ENCODE assay signal across 8 mouse cellular contexts in the genomic region with DNA sequence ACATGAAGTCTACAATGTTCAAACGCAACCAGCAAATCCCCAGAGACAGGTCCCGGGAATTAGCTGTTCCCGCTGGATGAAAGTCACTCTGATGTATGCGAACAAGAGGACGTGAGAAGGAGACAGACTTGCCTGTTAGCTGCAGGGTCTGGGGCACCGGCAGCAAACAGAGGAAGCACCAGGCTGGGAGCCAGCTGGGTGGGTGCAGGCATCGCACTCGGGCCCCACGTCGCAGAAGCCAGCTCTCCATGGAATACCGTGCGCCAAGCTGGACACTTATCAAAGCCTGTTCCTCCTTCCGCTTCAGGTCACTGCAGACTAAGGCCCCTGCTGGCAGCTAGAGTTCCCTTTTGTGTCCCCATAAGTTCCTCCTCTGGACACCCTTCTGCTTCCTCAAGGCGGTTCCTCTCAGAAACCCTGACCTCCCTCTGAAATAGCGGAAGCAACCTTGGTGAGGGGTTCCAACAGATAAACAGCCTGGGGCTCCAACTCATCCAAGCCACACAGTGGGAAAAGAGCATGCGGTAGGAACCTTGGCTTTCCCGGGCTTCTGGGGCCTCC. TPM values are rescaled to one million over a fixed set of nuclear protein-coding genes. Genes with fewer than 3 reads are reported as not detected.
DNase-seq lines count a peak whose midpoint lies in the region; ATAC-seq lines count a peak whose summit lies in the region.
"Had no signal": no experiment of that assay in that cellular context is flagged by ENCODE, and none has a peak within 500 bp of the region (broad histone marks: within the 10 kb centered on the region; RNA-seq: fewer than 3 reads in every experiment).

A gene (minus strand): TSS at position 326 of the 561 bp plus-strand sequence.

- no peaks in the 10 kb centered on the region for H3K27me3 ChIP-seq in midbrain, embryonic 14.5 days (ENCODE audit: control insufficient read depth, insufficient read depth, low read length)

- peak; percentile 77 for ATAC-seq in granulocyte monocyte progenitor cell, adult 5-6 weeks (replicated peaks; ENCODE audit: poor library complexity, severe bottlenecking)
- no peak for ATAC-seq in midbrain, embryonic 14.5 days (ENCODE audit: low FRiP score, low TSS enrichment)

- H3K27ac ChIP-seq in midbrain, embryonic 14.5 days (replicated peaks; ENCODE audit: low read depth, low read length), result no peak within 1 kb of the TSS; the same call in 1 of the 2 replicates
- H3K27ac ChIP-seq: neural tube, embryonic 12.5 days had no signal

- WGBS in midbrain, embryonic 14.5 days, result 26% methylated on average over 17 of the region's 17 CpGs

- peaks cover 51% of the 10 kb centered on the region for H3K4me1 ChIP-seq in midbrain, embryonic 14.5 days (ENCODE audit: control insufficient read depth, insufficient read depth, low read length)

- no peaks in the 10 kb centered on the region for H3K36me3 ChIP-seq in midbrain, embryonic 14.5 days (ENCODE audit: control insufficient read depth, insufficient read depth, low read length)
- H3K36me3 ChIP-seq: neural tube, embryonic 12.5 days had no signal

- no peak within 1 kb of the TSS for H3K9ac ChIP-seq in midbrain, embryonic 14.5 days (replicated peaks; ENCODE audit: low read length)

- peak; percentile 38 for DNase-seq in thymus, postnatal 0 days (ENCODE audit: low spot score)
- DNase-seq in thymus, adult 18-20 months, result no peak
- peak; percentile 55 for DNase-seq in kidney, postnatal 14 days
- DNase-seq in midbrain, embryonic 14.5 days, result peak; percentile 72
- DNase-seq in right cerebral cortex, postnatal 14 days, result no peak
- DNase-seq in left cerebral cortex, adult 11 months (ENCODE audit: low spot score), result no peak

- no peaks in the 10 kb centered on the region for H3K9me3 ChIP-seq in midbrain, embryonic 14.5 days (ENCODE audit: control insufficient read depth, low read length)
- H3K9me3 ChIP-seq: neural tube, embryonic 12.5 days had no signal

- no peak within 1 kb of the TSS for H3K4me3 ChIP-seq in midbrain, embryonic 14.5 days (replicated peaks; ENCODE audit: low read depth, low read length)
- H3K4me3 ChIP-seq: neural tube, embryonic 12.5 days had no signal

- H3K4me2 ChIP-seq in midbrain, embryonic 14.5 days (ENCODE audit: low read length), result no peak within 1 kb of the TSS

RNA-seq across cellular contexts. Expression of the gene that starts here (rescaled TPM):
- polyA plus RNA-seq in thymus, postnatal 0 days (2015; fragmentation: Nextera tagmentation; extraction: Ambion mirVana), result 3.2 and 3.6 TPM in 2 replicates
- 60.7 and 62.4 TPM in 2 replicates for total RNA-seq in granulocyte monocyte progenitor cell, adult 5-6 weeks (2014; fragmentation: Nextera tagmentation)
- total RNA-seq in granulocyte monocyte progenitor cell, adult 5-6 weeks (2017), result 45.3 and 52.8 TPM in 2 replicates
- polyA plus RNA-seq in midbrain, embryonic 14.5 days (2014; fragmentation: Nextera tagmentation; extraction: Ambion mirVana), result 1.2 and 2.9 TPM in 2 replicates

Comparison
In these comparisons a context has a peak if more than half of its experiments do, and no peak if none do; other contexts are left out.
1. DNase-seq: peak in thymus, postnatal 0 days (single experiment), kidney, postnatal 14 days (single experiment) and midbrain, embryonic 14.5 days (single experiment); none in thymus, adult 18-20 months (0 of 2), right cerebral cortex, postnatal 14 days (single experiment) and left cerebral cortex, adult 11 months (single experiment).